Mouse (Mus musculus) liver, embryonic 14.5 days (tissue): ENCODE measurements around the gene Prdx6b. TPM values are rescaled to one million over a fixed set of nuclear protein-coding genes. Genes with fewer than 3 reads are reported as not detected.

ENCODE experiments used
- ATAC-seq: fragments of 200-750 bp; cut with Nextera tagmentation; 2 replicates; pipeline ENCODE4 v1.8.0; 2017; ENCODE audit warnings: moderate number of reproducible peaks, mild to moderate bottlenecking, moderate library complexity; ENCODE audit not compliant: insufficient read depth
- DNase-seq, 3 experiments: peaks; one replicate each; pipeline ENCODE4 v3.0.0-alpha.2; 2012 to 2013; ENCODE audit warnings: low read depth in 3 of 3, low spot score in 3 of 3
- H3K27ac ChIP-seq: fragments of 300-500 bp; sonication (generic); 2 replicates; pipeline ENCODE4 v1.5.1; 2014; ENCODE audit warnings: moderate library complexity, mild to moderate bottlenecking, control low read depth, inconsistent platforms
- H3K27me3 ChIP-seq: fragments of 300-500 bp; sonication (generic); 2 replicates; pipeline ENCODE4 v1.6.1; 2014; ENCODE audit warnings: mild to moderate bottlenecking, low read length, moderate library complexity; ENCODE audit not compliant: control insufficient read depth, insufficient read depth
- H3K36me3 ChIP-seq: fragments of 300-500 bp; sonication (generic); replicated peaks from 2 replicates; pipeline ENCODE4 v1.6.1; 2014; ENCODE audit warnings: low read depth; ENCODE audit not compliant: control insufficient read depth, insufficient read depth
- H3K4me1 ChIP-seq, 2 experiments: fragments of 200-500 bp in 1 of 2; fragments of 300-500 bp in 1 of 2; sonication (generic) in 1 of 2; replicated peaks; 2 replicates each; pipeline ENCODE4 v1.6.1; 2012 to 2014; ENCODE audit warnings: antibody characterized with exemption in 1 of 2, inconsistent platforms in 1 of 2, low read length in 1 of 2; ENCODE audit not compliant: control insufficient read depth in 2 of 2, insufficient read depth in 2 of 2
- H3K4me2 ChIP-seq: fragments of 300-500 bp; sonication (generic); 2 replicates; pipeline ENCODE4 v1.6.1; 2014; ENCODE audit warnings: low read depth, mild to moderate bottlenecking, control low read depth, moderate library complexity
- H3K4me3 ChIP-seq, 2 experiments: fragments of 200-500 bp in 1 of 2; fragments of 300-500 bp in 1 of 2; sonication (generic) in 1 of 2; 2 replicates each; pipeline ENCODE4 v1.5.1; 2012 to 2014; ENCODE audit warnings: low read depth in 2 of 2, low read length in 2 of 2, mild to moderate bottlenecking in 2 of 2, control low read depth in 1 of 2, inconsistent platforms in 1 of 2, moderate library complexity in 1 of 2; ENCODE audit not compliant: insufficient read depth in 1 of 2
- H3K9ac ChIP-seq: fragments of 300-500 bp; sonication (generic); replicated peaks from 2 replicates; pipeline ENCODE4 v1.6.1; 2014; ENCODE audit warnings: mild to moderate bottlenecking, control low read depth, moderate library complexity
- H3K9me3 ChIP-seq: fragments of 300-500 bp; sonication (generic); 2 replicates; pipeline ENCODE4 v1.6.1; 2016; ENCODE audit warnings: low read length, mixed read lengths; ENCODE audit not compliant: control insufficient read depth
- CTCF ChIP-seq: IDR thresholded peaks from 2 replicates; pipeline ENCODE4 v1.5.1; 2016; ENCODE audit warnings: antibody characterized with exemption, low read depth, control low read depth
- EP300 ChIP-seq: IDR thresholded peaks from 2 replicates; pipeline ENCODE4 v1.6.1; 2016; ENCODE audit warnings: antibody characterized with exemption, low read depth
- WGBS: fragments of 180-500 bp; shearing (Covaris S2); extraction: QIAGEN DNeasy Blood & Tissue Kit; methylation state at CpG from one replicate; pipeline ENCODE4 v1.1.7; 2014; ENCODE audit not compliant: insufficient replicate concordance; 5-methylcytosine and 5-hydroxymethylcytosine counted together
- polyA plus RNA-seq, 2 experiments: library from polyadenylated mRNA; depleted of rRNA in 1 of 2; stranded (reverse) in 1 of 2; unstranded in 1 of 2; fragments of >200 nt; fragmentation: Nextera tagmentation in 1 of 2; extraction: Ambion mirVana in 1 of 2; gene quantifications; 2 replicates each; pipeline versions ENCODE4 v1.2.1 to v1.2.3; 2012 to 2014

Prdx6b gene
- polyA plus RNA-seq, 2 experiments = not detected

DNA sequence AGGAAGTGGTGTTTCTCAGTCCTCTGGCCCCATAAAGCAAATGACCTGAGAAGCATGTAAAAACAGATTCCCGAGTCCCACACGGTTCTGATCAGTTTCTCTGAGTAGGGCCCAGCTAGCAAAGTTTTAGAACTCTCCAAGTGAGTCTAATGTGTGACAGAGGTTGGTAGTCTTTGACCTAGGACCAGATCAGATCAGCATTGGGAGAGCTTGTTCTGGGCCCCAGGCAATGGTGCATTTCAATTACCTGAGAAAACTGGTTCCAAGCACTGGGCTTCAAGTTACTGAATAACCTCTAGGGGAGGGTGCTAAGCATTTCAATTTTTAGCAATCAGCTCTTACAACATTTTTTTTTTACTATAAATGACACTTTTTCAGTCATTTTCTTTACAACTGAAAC lies 10.1 kb upstream of the Prdx6b start:
- no peak for ATAC-seq
- Histone ChIP-seq H3K4me1 (no peaks in the 10 kb centered on the region), H3K4me3 (no peak overlapping the region), H3K9ac (no peak overlapping the region), H3K27me3 (no peaks in the 10 kb centered on the region), H3K36me3 (no peaks in the 10 kb centered on the region), H3K4me2 (no peak overlapping the region), H3K9me3 (no peaks in the 10 kb centered on the region), H3K27ac (no peak overlapping the region)
- TF ChIP-seq CTCF (no peak), EP300 (no peak)
- no peak for DNase-seq
- WGBS = 40% methylated on average over 2 of the region's 2 CpGs

DNA sequence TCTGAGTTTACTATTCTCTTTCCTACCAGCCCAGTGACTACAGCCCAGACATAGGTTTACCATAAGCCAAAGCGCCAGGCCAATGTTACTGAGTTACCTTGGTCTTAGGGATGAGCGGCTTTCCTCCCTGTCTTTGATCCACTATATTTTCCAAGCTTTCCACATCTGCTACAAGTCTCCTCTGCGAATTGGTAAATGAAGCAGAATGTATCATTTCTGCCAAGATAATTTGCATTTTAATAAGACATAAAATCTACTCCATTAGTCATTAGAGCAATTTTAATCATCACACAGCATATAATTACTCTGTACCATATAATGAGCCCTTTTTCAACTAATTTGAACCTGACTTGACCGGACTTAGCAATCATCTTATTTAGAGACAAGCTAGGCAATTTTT lies 5.9 kb upstream of the Prdx6b start:
- H3K27me3 ChIP-seq = no peaks in the 10 kb centered on the region
- no peaks in the 10 kb centered on the region for H3K36me3 ChIP-seq
- no peaks in the 10 kb centered on the region for H3K4me1 ChIP-seq
- ATAC-seq = no peak
- H3K9me3 ChIP-seq = no peaks in the 10 kb centered on the region
- 70% methylated on average over 4 of the region's 4 CpGs for WGBS
- TF ChIP-seq CTCF = no peak
- no peak for TF ChIP-seq EP300
- no peak overlapping the region for H3K4me2 ChIP-seq
- no peak for DNase-seq
- no peak overlapping the region for H3K9ac ChIP-seq
- H3K4me3 ChIP-seq = no peak overlapping the region
- H3K27ac ChIP-seq = no peak overlapping the region

DNA sequence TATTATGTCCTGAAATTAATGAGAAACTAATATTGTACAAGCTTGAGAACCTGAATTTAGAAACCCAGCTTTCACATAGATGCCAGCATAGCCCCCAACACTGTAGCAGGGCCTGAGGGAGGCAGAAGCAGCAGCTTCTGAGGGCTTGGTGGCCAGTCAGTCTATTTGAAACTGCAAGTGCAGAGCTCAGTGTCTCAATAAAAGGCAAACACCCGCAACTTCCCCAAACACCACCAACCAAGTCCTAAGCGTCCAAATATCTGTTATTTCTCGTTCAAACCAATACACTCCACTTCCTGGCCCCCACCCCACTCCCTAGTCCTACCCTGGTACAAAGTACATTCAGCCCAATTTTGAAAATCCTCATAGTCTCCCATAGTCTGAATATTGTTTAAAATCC lies 6.1 kb downstream of the Prdx6b start:
- Histone ChIP-seq H3K4me3 (no peak overlapping the region), H3K9me3 (no peaks in the 10 kb centered on the region), H3K36me3 (no peaks in the 10 kb centered on the region), H3K9ac (no peak overlapping the region), H3K4me1 (no peaks in the 10 kb centered on the region), H3K27me3 (no peaks in the 10 kb centered on the region), H3K4me2 (no peak overlapping the region), H3K27ac (no peak overlapping the region)
- no peak for TF ChIP-seq CTCF
- no peak for TF ChIP-seq EP300
- DNase-seq = no peak
- ATAC-seq = no peak
- 22% methylated on average over 3 of the region's 3 CpGs for WGBS

DNA sequence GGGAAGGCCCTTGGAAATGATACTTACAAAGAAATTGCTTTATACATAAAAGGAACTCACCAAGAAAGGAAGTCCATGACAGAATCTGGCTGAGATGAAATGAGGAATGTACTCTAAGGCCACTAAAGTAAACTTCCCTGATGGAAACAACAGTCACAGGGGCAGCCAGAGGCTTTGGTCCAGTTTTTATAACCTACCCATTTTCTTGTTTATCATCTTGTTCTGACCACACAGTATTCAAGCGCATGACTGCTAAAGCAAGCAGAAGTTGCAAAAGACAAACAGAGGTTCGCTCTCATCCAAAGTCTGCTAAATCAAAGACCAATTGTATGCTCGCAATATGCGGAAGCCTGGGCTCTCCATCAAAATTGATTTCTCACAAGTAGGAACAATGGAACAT lies 8.5 kb downstream of the Prdx6b start:
- DNase-seq = no peak
- 75% methylated on average over 4 of the region's 4 CpGs for WGBS

DNA sequence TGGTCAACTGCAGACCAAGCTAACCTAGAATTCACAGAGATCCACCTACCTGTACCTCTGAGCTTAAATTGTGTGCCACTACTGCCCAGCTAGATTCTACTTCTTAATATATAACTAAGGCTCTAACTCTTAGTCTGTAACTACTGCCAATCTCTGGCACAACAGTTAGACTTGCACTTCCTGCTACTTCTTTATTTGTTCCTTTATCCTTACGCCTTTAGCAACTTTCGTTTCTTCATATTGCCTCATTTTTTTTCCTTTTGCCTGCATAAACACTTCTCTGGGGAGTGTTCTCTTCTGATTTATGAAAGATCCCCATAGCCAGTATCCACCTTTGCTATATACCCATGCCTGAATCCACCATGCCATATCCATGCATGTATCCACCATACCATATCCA lies 11.7 kb downstream of the Prdx6b start:
- H3K36me3 ChIP-seq = no peaks in the 10 kb centered on the region
- H3K4me1 ChIP-seq = no peaks in the 10 kb centered on the region
- no peaks in the 10 kb centered on the region for H3K27me3 ChIP-seq
- H3K9ac ChIP-seq = no peak overlapping the region
- no peak overlapping the region for H3K27ac ChIP-seq
- H3K4me3 ChIP-seq = no peak overlapping the region
- no peak for DNase-seq
- no peak for ATAC-seq
- no peak overlapping the region for H3K4me2 ChIP-seq
- no peaks in the 10 kb centered on the region for H3K9me3 ChIP-seq
- 71% methylated on average over 2 of the region's 2 CpGs for WGBS
- no peak for TF ChIP-seq EP300
- TF ChIP-seq CTCF = no peak

More for the DNA sequence above, 8.5 kb downstream of the Prdx6b start:
- Histone ChIP-seq H3K9me3 (no peaks in the 10 kb centered on the region), H3K4me1 (no peaks in the 10 kb centered on the region), H3K9ac (no peak overlapping the region), H3K4me3 (no peak overlapping the region), H3K36me3 (no peaks in the 10 kb centered on the region), H3K27me3 (no peaks in the 10 kb centered on the region), H3K27ac (no peak overlapping the region), H3K4me2 (no peak overlapping the region)
- ATAC-seq = no peak
- TF ChIP-seq CTCF = no peak

DNA sequence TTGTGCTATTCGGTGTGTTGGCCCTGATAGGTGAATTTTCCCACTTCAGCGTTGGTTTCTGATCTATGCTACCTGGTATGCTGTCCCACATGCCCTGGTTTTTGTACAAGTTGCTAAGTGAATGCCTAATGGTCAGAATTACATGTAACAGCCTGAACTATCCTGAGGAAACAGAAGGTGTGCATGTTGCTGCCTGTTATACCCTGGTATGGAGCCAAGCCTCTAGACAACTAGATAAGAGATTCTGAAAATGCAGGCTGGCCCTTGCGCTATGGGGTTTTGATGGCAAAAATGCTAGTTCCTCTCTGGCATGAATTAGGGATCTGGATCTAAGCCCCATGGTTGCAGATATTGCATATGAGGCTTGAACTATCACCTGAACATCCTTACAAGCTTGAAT lies 15.4 kb downstream of the Prdx6b start:
- no peak for ATAC-seq
- H3K9ac ChIP-seq = no peak overlapping the region
- WGBS = 73% methylated on average over 3 of the region's 3 CpGs
- H3K36me3 ChIP-seq = no peaks in the 10 kb centered on the region
- no peak overlapping the region for H3K27ac ChIP-seq
- TF ChIP-seq CTCF (no peak), EP300 (no peak)
- H3K27me3 ChIP-seq = no peaks in the 10 kb centered on the region
- no peak overlapping the region for H3K4me3 ChIP-seq
- no peaks in the 10 kb centered on the region for H3K4me1 ChIP-seq
- no peak overlapping the region for H3K4me2 ChIP-seq
- no peak for DNase-seq
- no peaks in the 10 kb centered on the region for H3K9me3 ChIP-seq
